Mouse (Mus musculus) spleen, postnatal 10 days (tissue): ENCODE results near the gene Hist1h2ac.

Experiments used
- DNase-seq, 2 experiments: peaks; one replicate each; pipeline ENCODE4 v3.0.0; 2021 to 2022; ENCODE audit warnings: low spot score in 2 of 2

The Hist1h2ac gene

GRCm38 (mm10) chr13:23700786-23701520 lies 17.2 kb upstream of the Hist1h2ac start:
- peak; percentile 61 to 81 for DNase-seq

GRCm38 (mm10) chr13:23699767-23700166 lies 16.0 kb upstream of the Hist1h2ac start:
- DNase-seq, result peak in 1 of 2 experiments; percentile 7

- DNase-seq, result peak; percentile 3 to 6
Observed at GRCm38 (mm10) chr13:23698996-23699395, 15.2 kb upstream of the Hist1h2ac start.

- peak; percentile 99 to 100 for DNase-seq
Observed at GRCm38 (mm10) chr13:23698300-23698693, 14.5 kb upstream of the Hist1h2ac start, which contains the start of gene Hist1h4c. Gene Hist1h4c, minus strand, starts transcription at chr13:23698454.

GRCm38 (mm10) chr13:23697491-23698299 lies 13.9 kb upstream of the Hist1h2ac start:
- peak; percentile 64 to 87 for DNase-seq

- peak; percentile 52 to 58 for DNase-seq
Observed at GRCm38 (mm10) chr13:23696061-23696474, 12.3 kb upstream of the Hist1h2ac start.

- no peak for DNase-seq
Observed at GRCm38 (mm10) chr13:23695514-23695913, 11.8 kb upstream of the Hist1h2ac start, which contains the start of gene Hist1h1t. Gene Hist1h1t, plus strand, starts transcription at chr13:23695814.

- DNase-seq, result no peak
Observed at GRCm38 (mm10) chr13:23694956-23695355, 11.2 kb upstream of the Hist1h2ac start.

GRCm38 (mm10) chr13:23693856-23694440 lies 10.2 kb upstream of the Hist1h2ac start:
- peak in 1 of 2 experiments; percentile 1 for DNase-seq

GRCm38 (mm10) chr13:23689459-23689858 lies 5.7 kb upstream of the Hist1h2ac start:
- DNase-seq, result no peak

- no peak for DNase-seq
Observed at GRCm38 (mm10) chr13:23688956-23689355, 5.2 kb upstream of the Hist1h2ac start.

GRCm38 (mm10) chr13:23687907-23688306 lies 4.2 kb upstream of the Hist1h2ac start:
- no peak for DNase-seq

GRCm38 (mm10) chr13:23687181-23687580 lies 3.4 kb upstream of the Hist1h2ac start:
- no peak for DNase-seq

GRCm38 (mm10) chr13:23685966-23686365 lies 2.2 kb upstream of the Hist1h2ac start:
- DNase-seq, result no peak

GRCm38 (mm10) chr13:23685121-23685861 lies 1.5 kb upstream of the Hist1h2ac start:
- peak; percentile 41 to 47 for DNase-seq

- peak; percentile 66 to 72 for DNase-seq
Observed at GRCm38 (mm10) chr13:23684295-23684945, 672 bp upstream of the Hist1h2ac start.

GRCm38 (mm10) chr13:23682947-23683754 lies 597 bp downstream of the Hist1h2ac start:
- DNase-seq, result peak; percentile 38 to 42

- peak in 1 of 2 experiments; percentile 32 for DNase-seq
Observed at GRCm38 (mm10) chr13:23682623-23682946, 1.2 kb downstream of the Hist1h2ac start.

GRCm38 (mm10) chr13:23681990-23682582 lies 1.7 kb downstream of the Hist1h2ac start:
- DNase-seq, result peak in 1 of 2 experiments; percentile 28

- DNase-seq, result no peak
Observed at GRCm38 (mm10) chr13:23662536-23662935, 21.2 kb downstream of the Hist1h2ac start.
